Mouse (Mus musculus) frontal cortex, postnatal 25 days (tissue): Measurements from ENCODE around the gene Pard3.
A peak's percentile ranks its signal among the peaks of the same experiment; 100 is the strongest.

Source experiments
- DNase-seq, 2 experiments: peaks; one replicate each; pipeline ENCODE4 v3.0.0; 2022; ENCODE audit warnings: low spot score in 2 of 2

Pard3 gene

GRCm38 (mm10) chr8:127063551-127064360 is at the start of gene Pard3:
Gene Pard3 (plus strand): TSS chr8:127063893.
- DNase-seq = peak; percentile 40 to 41

- DNase-seq = no peak
Observed at GRCm38 (mm10) chr8:127021830-127022229, 41.9 kb upstream of the Pard3 start.

GRCm38 (mm10) chr8:127025256-127025717 is 38.4 kb upstream of the Pard3 start:
- no peak for DNase-seq

GRCm38 (mm10) chr8:127025775-127026174 is 37.9 kb upstream of the Pard3 start:
- no peak for DNase-seq

GRCm38 (mm10) chr8:127031476-127031875 is 32.2 kb upstream of the Pard3 start:
- no peak for DNase-seq

GRCm38 (mm10) chr8:127038928-127039327 is 24.8 kb upstream of the Pard3 start:
- DNase-seq = peak in 1 of 2 experiments; percentile 8

GRCm38 (mm10) chr8:127049996-127050395 is 13.7 kb upstream of the Pard3 start:
- DNase-seq = no peak

GRCm38 (mm10) chr8:127052132-127052531 is 11.6 kb upstream of the Pard3 start:
- no peak for DNase-seq

GRCm38 (mm10) chr8:127055081-127055480 is 8.6 kb upstream of the Pard3 start:
- DNase-seq = no peak

- no peak for DNase-seq
Observed at GRCm38 (mm10) chr8:127058759-127059158, 4.9 kb upstream of the Pard3 start.

GRCm38 (mm10) chr8:127059826-127060225 is 3.9 kb upstream of the Pard3 start:
- no peak for DNase-seq

- DNase-seq = peak in 1 of 2 experiments; percentile 7
Observed at GRCm38 (mm10) chr8:127064361-127065112, 844 bp downstream of the Pard3 start.

- DNase-seq = no peak
Observed at GRCm38 (mm10) chr8:127065113-127065473, 1.4 kb downstream of the Pard3 start.

GRCm38 (mm10) chr8:127065791-127066190 is 2.1 kb downstream of the Pard3 start:
- no peak for DNase-seq

- no peak for DNase-seq
Observed at GRCm38 (mm10) chr8:127066501-127066900, 2.8 kb downstream of the Pard3 start.

GRCm38 (mm10) chr8:127068719-127069118 is 5.0 kb downstream of the Pard3 start:
- no peak for DNase-seq

GRCm38 (mm10) chr8:127070225-127070624 is 6.5 kb downstream of the Pard3 start:
- DNase-seq = no peak

GRCm38 (mm10) chr8:127073052-127073618 is 9.4 kb downstream of the Pard3 start:
- DNase-seq = no peak

- DNase-seq = no peak
Observed at GRCm38 (mm10) chr8:127076511-127076910, 12.8 kb downstream of the Pard3 start.

- no peak for DNase-seq
Observed at GRCm38 (mm10) chr8:127079244-127079805, 15.6 kb downstream of the Pard3 start.

GRCm38 (mm10) chr8:127081297-127081696 is 17.6 kb downstream of the Pard3 start:
- no peak for DNase-seq

GRCm38 (mm10) chr8:127082486-127082885 is 18.8 kb downstream of the Pard3 start:
- DNase-seq = no peak
